Mouse (Mus musculus): ENCODE data around the gene Epha10. TPM values are rescaled to one million over a fixed set of nuclear protein-coding genes. Genes with fewer than 3 reads are reported as not detected.

The Epha10 gene
- polyA plus RNA-seq, 1 experiment: not detected

- TF ChIP-seq CTCF (IDR thresholded peaks at IDR 0.05; ENCODE audit: control insufficient read depth, insufficient read depth, low read length): no peak
- TF ChIP-seq POLR2A (IDR thresholded peaks at IDR 0.05; ENCODE audit: borderline replicate concordance, control insufficient read depth, low read depth, low read length): no peak
- WGBS: 63% methylated on average over 7 of the region's 7 CpGs
- no peak overlapping the region for H3K4me3 ChIP-seq (replicated peaks; ENCODE audit: control insufficient read depth, low read depth, low read length)
- no peaks in the 10 kb centered on the region for H3K4me1 ChIP-seq (ENCODE audit: control insufficient read depth, insufficient read depth, low read length)
- H3K27ac ChIP-seq (ENCODE audit: control insufficient read depth, insufficient read depth, low read depth, low read length, poor library complexity): no peak overlapping the region
These were observed 8.0 kb downstream of the Epha10 start for GRCm38 (mm10) chr4:124888702-124889101.

- 67% methylated on average over 2 of the region's 2 CpGs for WGBS
- no peak overlapping the region for H3K4me3 ChIP-seq (replicated peaks; ENCODE audit: control insufficient read depth, low read depth, low read length)
- H3K27ac ChIP-seq (ENCODE audit: control insufficient read depth, insufficient read depth, low read depth, low read length, poor library complexity): no peak overlapping the region
- no peaks in the 10 kb centered on the region for H3K4me1 ChIP-seq (ENCODE audit: control insufficient read depth, insufficient read depth, low read length)
- no peak for TF ChIP-seq CTCF (IDR thresholded peaks at IDR 0.05; ENCODE audit: control insufficient read depth, insufficient read depth, low read length)
- TF ChIP-seq POLR2A (IDR thresholded peaks at IDR 0.05; ENCODE audit: borderline replicate concordance, control insufficient read depth, low read depth, low read length): no peak
These were observed 9.2 kb downstream of the Epha10 start for GRCm38 (mm10) chr4:124889935-124890334.

GRCm38 (mm10) chr4:124890831-124891230, 10.1 kb downstream of the Epha10 start:
- no peak for TF ChIP-seq POLR2A (IDR thresholded peaks at IDR 0.05; ENCODE audit: borderline replicate concordance, control insufficient read depth, low read depth, low read length)
- TF ChIP-seq CTCF (IDR thresholded peaks at IDR 0.05; ENCODE audit: control insufficient read depth, insufficient read depth, low read length): no peak
- WGBS: 65% methylated on average over 5 of the region's 5 CpGs
- Histone ChIP-seq H3K4me3 (replicated peaks; ENCODE audit: control insufficient read depth, low read depth, low read length) (no peak overlapping the region), H3K27ac (ENCODE audit: control insufficient read depth, insufficient read depth, low read depth, low read length, poor library complexity) (no peak overlapping the region), H3K4me1 (ENCODE audit: control insufficient read depth, insufficient read depth, low read length) (no peaks in the 10 kb centered on the region)

DNA sequence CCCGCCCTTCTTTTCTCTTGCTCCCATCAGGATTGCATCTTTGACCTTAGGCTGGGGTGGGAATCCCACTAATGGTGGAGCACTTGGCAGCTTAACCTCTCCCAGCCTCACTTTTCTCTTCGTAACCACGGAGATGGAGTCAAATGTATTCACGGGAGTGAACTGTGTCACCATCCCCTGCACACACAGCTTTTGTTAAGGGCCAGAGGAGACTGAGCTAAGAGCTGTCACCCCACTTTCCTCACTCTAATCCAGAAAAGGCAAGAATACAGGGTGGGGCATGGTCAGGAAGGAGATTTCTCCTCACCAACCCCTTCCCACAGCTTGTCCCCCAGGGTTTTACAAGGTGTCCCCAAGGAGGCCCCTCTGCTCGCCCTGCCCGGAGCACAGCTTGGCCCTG, 13.1 kb downstream of the Epha10 start:
- TF ChIP-seq CTCF (IDR thresholded peaks at IDR 0.05; ENCODE audit: control insufficient read depth, insufficient read depth, low read length) (no peak), POLR2A (IDR thresholded peaks at IDR 0.05; ENCODE audit: borderline replicate concordance, control insufficient read depth, low read depth, low read length) (no peak)
- H3K4me1 ChIP-seq (ENCODE audit: control insufficient read depth, insufficient read depth, low read length): no peaks in the 10 kb centered on the region
- 34% methylated on average over 6 of the region's 6 CpGs for WGBS
- no peak overlapping the region for H3K27ac ChIP-seq (ENCODE audit: control insufficient read depth, insufficient read depth, low read depth, low read length, poor library complexity)
- no peak overlapping the region for H3K4me3 ChIP-seq (replicated peaks; ENCODE audit: control insufficient read depth, low read depth, low read length)

DNA sequence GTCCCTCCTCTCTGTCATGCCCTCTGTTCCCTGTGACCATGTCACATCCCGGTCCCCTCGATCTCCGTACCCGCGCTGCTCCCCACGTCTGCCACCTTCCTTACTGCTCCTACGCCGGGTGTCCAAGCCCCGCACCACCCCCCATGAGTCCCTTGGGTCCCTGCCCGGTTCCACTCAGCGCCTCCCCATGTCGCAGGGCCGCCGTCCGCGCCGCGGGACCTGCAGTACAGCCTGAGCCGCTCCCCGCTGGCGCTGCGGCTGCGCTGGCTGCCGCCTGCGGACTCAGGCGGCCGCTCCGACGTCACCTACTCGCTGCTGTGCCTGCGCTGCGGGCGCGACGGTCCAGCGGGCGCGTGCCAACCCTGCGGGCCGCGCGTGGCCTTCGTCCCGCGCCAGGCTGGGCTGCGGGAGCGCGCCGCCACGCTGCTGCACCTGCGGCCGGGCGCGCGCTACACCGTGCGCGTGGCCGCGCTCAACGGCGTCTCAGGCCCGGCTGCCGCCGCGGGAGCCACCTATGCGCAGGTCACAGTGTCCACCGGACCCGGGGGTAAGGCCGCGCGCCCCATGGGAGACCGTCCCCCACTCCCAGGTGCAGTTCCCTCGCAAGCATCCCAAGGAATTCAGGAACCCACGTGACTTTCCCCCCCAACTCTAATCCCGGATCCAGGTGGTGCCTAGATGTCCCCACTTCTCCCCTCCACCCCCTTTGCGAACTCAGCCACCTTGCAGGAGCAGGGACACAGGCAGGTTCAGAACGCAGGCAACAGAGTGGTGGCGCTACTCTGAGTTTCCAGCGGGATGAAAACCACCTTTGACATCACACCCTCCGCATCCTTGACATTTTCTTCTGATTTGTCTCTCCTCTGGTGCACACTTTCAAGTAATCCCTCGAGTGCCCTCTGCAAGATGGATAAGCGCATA, 14.1 kb downstream of the Epha10 start:
- Histone ChIP-seq H3K27ac (ENCODE audit: control insufficient read depth, insufficient read depth, low read depth, low read length, poor library complexity) (no peak overlapping the region), H3K4me1 (ENCODE audit: control insufficient read depth, insufficient read depth, low read length) (no peaks in the 10 kb centered on the region), H3K4me3 (replicated peaks; ENCODE audit: control insufficient read depth, low read depth, low read length) (no peak overlapping the region)
- TF ChIP-seq POLR2A (IDR thresholded peaks at IDR 0.05; ENCODE audit: borderline replicate concordance, control insufficient read depth, low read depth, low read length): no peak
- no peak for TF ChIP-seq CTCF (IDR thresholded peaks at IDR 0.05; ENCODE audit: control insufficient read depth, insufficient read depth, low read length)
- WGBS: 4% methylated on average over 83 of the region's 83 CpGs

- WGBS: 65% methylated on average over 10 of the region's 10 CpGs
- no peak overlapping the region for H3K27ac ChIP-seq (ENCODE audit: control insufficient read depth, insufficient read depth, low read depth, low read length, poor library complexity)
These were observed 17.7 kb downstream of the Epha10 start for GRCm38 (mm10) chr4:124898428-124898827.

GRCm38 (mm10) chr4:124899906-124900305, 19.2 kb downstream of the Epha10 start:
- TF ChIP-seq CTCF (IDR thresholded peaks at IDR 0.05; ENCODE audit: control insufficient read depth, insufficient read depth, low read length) (no peak), POLR2A (IDR thresholded peaks at IDR 0.05; ENCODE audit: borderline replicate concordance, control insufficient read depth, low read depth, low read length) (no peak)
- Histone ChIP-seq H3K4me1 (ENCODE audit: control insufficient read depth, insufficient read depth, low read length) (no peaks in the 10 kb centered on the region), H3K27ac (ENCODE audit: control insufficient read depth, insufficient read depth, low read depth, low read length, poor library complexity) (no peak overlapping the region; the same call in 1 of the 2 replicates), H3K4me3 (replicated peaks; ENCODE audit: control insufficient read depth, low read depth, low read length) (no peak overlapping the region)
- 43% methylated on average over 5 of the region's 5 CpGs for WGBS

More at GRCm38 (mm10) chr4:124898428-124898827, 17.7 kb downstream of the Epha10 start:
- Histone ChIP-seq H3K4me3 (replicated peaks; ENCODE audit: control insufficient read depth, low read depth, low read length) (no peak overlapping the region), H3K4me1 (ENCODE audit: control insufficient read depth, insufficient read depth, low read length) (no peaks in the 10 kb centered on the region)
- TF ChIP-seq POLR2A (IDR thresholded peaks at IDR 0.05; ENCODE audit: borderline replicate concordance, control insufficient read depth, low read depth, low read length) (no peak), CTCF (IDR thresholded peaks at IDR 0.05; ENCODE audit: control insufficient read depth, insufficient read depth, low read length) (no peak)

- TF ChIP-seq POLR2A (IDR thresholded peaks at IDR 0.05; ENCODE audit: borderline replicate concordance, control insufficient read depth, low read depth, low read length) (no peak), CTCF (IDR thresholded peaks at IDR 0.05; ENCODE audit: control insufficient read depth, insufficient read depth, low read length) (no peak)
- WGBS: 60% methylated on average over 4 of the region's 4 CpGs
- H3K4me3 ChIP-seq (replicated peaks; ENCODE audit: control insufficient read depth, low read depth, low read length): no peak overlapping the region
- no peaks in the 10 kb centered on the region for H3K4me1 ChIP-seq (ENCODE audit: control insufficient read depth, insufficient read depth, low read length)
- H3K27ac ChIP-seq (ENCODE audit: control insufficient read depth, insufficient read depth, low read depth, low read length, poor library complexity): no peak overlapping the region
These were observed 24.7 kb downstream of the Epha10 start for GRCm38 (mm10) chr4:124905417-124905816.
